Mouse (Mus musculus): ENCODE data around the gene Cd300c2. TPM values are rescaled to one million over a fixed set of nuclear protein-coding genes. Genes with fewer than 3 reads are reported as not detected.
A peak's percentile ranks its signal among the peaks of the same experiment; 100 is the strongest.
"Not testable (repeated sequence)": the region's sequence is repeated elsewhere in the genome, so short reads cannot be mapped to it uniquely, and the experiment has no call there.

The Cd300c2 gene
- polyA plus RNA-seq (2015; fragmentation: Nextera tagmentation; extraction: Ambion mirVana) = 16.3 and 17.3 TPM in 2 replicates

DNA sequence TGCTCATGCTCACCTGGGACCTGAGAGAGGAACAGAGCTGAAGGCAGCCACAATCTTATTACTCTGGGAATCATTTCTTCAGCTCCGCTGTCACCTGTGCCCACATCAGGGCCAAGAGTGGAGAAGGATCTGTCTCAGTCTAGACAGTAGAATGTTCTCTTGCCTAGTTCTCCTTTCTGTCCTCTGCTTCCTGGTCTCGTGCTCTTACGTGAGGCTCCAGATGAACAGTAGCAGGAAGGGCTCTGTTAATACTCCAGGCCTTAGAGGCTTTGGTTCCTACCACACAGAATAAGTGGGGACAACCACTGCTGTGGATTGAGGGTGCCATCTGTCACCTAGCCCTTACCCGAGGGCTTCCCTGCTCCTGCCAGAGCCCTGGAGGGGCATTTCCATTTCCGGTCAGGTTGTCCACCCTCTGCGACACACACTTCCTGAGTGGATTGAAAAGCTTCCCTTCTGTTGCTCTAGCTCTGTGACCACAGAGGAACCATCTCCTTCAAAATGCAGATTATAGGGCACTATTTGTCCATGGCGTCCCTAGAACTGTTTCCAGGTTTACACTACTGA, at the start of gene Cd300c2:
TSS of gene Cd300c2 (minus strand) at position 407 of the 567 bp plus-strand sequence.
- H3K27me3 ChIP-seq (ENCODE audit: insufficient read depth, low read length) = no peaks in the 10 kb centered on the region
- H3K27ac ChIP-seq (ENCODE audit: low read depth) = peak within 1 kb of the TSS; percentile 64
- 44% methylated on average over 7 of the region's 7 CpGs for WGBS (ENCODE audit: insufficient replicate concordance)
- no peaks in the 10 kb centered on the region for H3K9me3 ChIP-seq (ENCODE audit: low read length)
- H3K4me1 ChIP-seq (ENCODE audit: insufficient read depth) = 0 out of 2 replicates have a peak, but pooled peaks cover 5% of the 10 kb centered on the region
- no peak for DNase-seq
- no peak within 1 kb of the TSS for H3K4me3 ChIP-seq (ENCODE audit: low read depth, low read length)
- H3K9ac ChIP-seq (replicated peaks) = no peak within 1 kb of the TSS
- no peak for TF ChIP-seq CTCF (IDR thresholded peaks at IDR 0.05; ENCODE audit: low read depth)
- H3K4me2 ChIP-seq (ENCODE audit: low read depth, low read length) = peak within 1 kb of the TSS; percentile 44; the same call in 1 of the 2 replicates
- ATAC-seq = no peak
- H3K36me3 ChIP-seq (replicated peaks; ENCODE audit: insufficient read depth, low read length) = no peaks in the 10 kb centered on the region

DNA sequence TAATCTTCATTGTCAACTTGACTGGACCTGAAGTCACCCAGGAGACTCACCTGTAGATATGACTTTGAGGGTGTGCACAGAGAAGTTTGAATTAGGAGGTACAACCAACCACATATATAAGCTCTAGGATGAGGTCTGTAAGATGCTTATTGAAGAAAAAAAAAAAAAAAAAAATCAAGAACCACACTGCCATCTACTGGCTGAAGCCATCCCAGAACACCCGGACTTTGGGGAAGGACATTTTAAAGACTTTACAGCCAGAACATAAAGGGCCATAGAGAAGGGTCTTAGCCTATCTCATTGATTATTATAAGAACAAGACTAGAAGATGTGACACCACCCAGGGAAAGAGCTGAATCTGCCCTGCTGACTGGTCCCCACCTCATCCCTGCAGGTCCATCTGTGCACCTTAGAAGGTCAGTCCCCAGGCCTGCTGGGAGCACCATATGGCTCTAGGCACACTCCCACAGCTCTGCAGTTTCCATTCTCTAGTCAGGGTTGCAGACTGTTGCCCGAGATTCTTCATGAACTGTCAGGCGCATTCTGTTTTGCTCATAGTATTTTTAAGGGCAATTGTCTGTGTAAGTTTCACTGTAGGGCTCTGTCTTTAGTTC, 47.7 kb upstream of the Cd300c2 start:
- no peaks in the 10 kb centered on the region for H3K9me3 ChIP-seq (ENCODE audit: low read length)
- WGBS (ENCODE audit: insufficient replicate concordance) = 40% methylated on average over 3 of the region's 3 CpGs
- H3K4me2 ChIP-seq (ENCODE audit: low read depth, low read length) = no peak overlapping the region
- H3K36me3 ChIP-seq (replicated peaks; ENCODE audit: insufficient read depth, low read length) = no peaks in the 10 kb centered on the region
- H3K9ac ChIP-seq (replicated peaks) = no peak overlapping the region
- ATAC-seq (no peak), DNase-seq (no peak)
- no peaks in the 10 kb centered on the region for H3K27me3 ChIP-seq (ENCODE audit: insufficient read depth, low read length)
- H3K27ac ChIP-seq (ENCODE audit: low read depth) = no peak overlapping the region
- H3K4me1 ChIP-seq (ENCODE audit: insufficient read depth) = no peaks in the 10 kb centered on the region
- H3K4me3 ChIP-seq (ENCODE audit: low read depth, low read length) = no peak overlapping the region
- TF ChIP-seq EP300 (IDR thresholded peaks at IDR 0.05; ENCODE audit: low read depth) (no peak), CTCF (IDR thresholded peaks at IDR 0.05; ENCODE audit: low read depth) (peak; percentile 49)

DNA sequence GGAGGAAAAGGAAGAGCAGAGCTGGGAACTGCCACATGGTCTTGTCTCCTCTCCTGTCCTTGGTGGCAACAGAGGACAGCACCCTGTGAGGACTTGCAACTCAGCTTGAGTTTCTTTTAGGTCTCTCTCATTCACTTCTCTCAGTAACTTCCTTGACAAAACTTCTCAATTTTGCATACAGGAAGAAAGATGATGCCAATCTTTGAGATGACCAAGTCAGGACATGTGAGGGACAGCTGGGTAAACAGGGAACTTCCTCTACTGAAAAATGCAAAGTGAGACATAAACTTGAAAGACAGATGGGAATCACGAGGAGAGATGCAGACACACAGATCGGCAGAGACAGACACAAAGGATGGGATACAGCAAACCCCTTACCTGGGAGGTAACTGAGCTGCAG, 46.6 kb upstream of the Cd300c2 start, which contains the start of gene Cd300ld3:
TSS of gene Cd300ld3 (minus strand) at position 151 of the 400 bp plus-strand sequence.
- Histone ChIP-seq H3K27ac (ENCODE audit: low read depth) (no peak within 1 kb of the TSS), H3K4me1 (ENCODE audit: insufficient read depth) (no peaks in the 10 kb centered on the region), H3K9ac (replicated peaks) (no peak within 1 kb of the TSS), H3K9me3 (ENCODE audit: low read length) (no peaks in the 10 kb centered on the region), H3K4me3 (ENCODE audit: low read depth, low read length) (no peak within 1 kb of the TSS), H3K36me3 (replicated peaks; ENCODE audit: insufficient read depth, low read length) (no peaks in the 10 kb centered on the region), H3K4me2 (ENCODE audit: low read depth, low read length) (no peak within 1 kb of the TSS), H3K27me3 (ENCODE audit: insufficient read depth, low read length) (no peaks in the 10 kb centered on the region)
- ATAC-seq (no peak), DNase-seq (no peak)
- TF ChIP-seq EP300 (IDR thresholded peaks at IDR 0.05; ENCODE audit: low read depth) (no peak), CTCF (IDR thresholded peaks at IDR 0.05; ENCODE audit: low read depth) (no peak)
- WGBS (ENCODE audit: insufficient replicate concordance) = 48% methylated on average over 2 of the region's 2 CpGs

DNA sequence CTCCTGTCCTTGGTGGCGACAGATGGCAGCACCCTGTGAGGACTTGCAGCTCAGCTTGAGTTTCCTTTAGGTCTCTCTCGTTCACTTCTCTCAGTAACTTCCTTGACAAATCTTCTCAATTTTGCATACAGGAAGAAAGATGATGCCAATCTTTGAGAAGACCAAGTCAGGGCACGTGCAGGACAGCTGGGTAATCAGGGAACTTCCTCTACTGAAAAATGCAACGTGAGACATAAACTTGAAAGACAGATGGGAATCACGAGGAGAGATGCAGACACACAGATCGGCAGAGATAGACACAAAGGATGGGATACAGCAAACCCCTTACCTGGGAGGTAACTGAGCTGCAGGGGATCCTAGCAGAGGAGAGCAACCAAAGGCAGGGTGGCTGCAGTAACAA, 36.0 kb upstream of the Cd300c2 start, which contains the start of gene Cd300ld5:
TSS of gene Cd300ld5 (minus strand) at position 101 of the 400 bp plus-strand sequence.
- not testable (repeated sequence) for DNase-seq; H3K4me3 ChIP-seq (ENCODE audit: low read depth, low read length); H3K36me3 ChIP-seq (replicated peaks; ENCODE audit: insufficient read depth, low read length); H3K27ac ChIP-seq (ENCODE audit: low read depth); H3K27me3 ChIP-seq (ENCODE audit: insufficient read depth, low read length); H3K4me2 ChIP-seq (ENCODE audit: low read depth, low read length); H3K4me1 ChIP-seq (ENCODE audit: insufficient read depth); H3K9ac ChIP-seq (replicated peaks); H3K9me3 ChIP-seq (ENCODE audit: low read length); ATAC-seq
- no CpG with 5 or more reads among the region's 6 CpGs for WGBS (ENCODE audit: insufficient replicate concordance)

DNA sequence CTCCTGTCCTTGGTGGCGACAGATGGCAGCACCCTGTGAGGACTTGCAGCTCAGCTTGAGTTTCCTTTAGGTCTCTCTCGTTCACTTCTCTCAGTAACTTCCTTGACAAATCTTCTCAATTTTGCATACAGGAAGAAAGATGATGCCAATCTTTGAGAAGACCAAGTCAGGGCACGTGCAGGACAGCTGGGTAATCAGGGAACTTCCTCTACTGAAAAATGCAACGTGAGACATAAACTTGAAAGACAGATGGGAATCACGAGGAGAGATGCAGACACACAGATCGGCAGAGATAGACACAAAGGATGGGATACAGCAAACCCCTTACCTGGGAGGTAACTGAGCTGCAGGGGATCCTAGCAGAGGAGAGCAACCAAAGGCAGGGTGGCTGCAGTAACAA, 25.2 kb upstream of the Cd300c2 start, which contains the start of gene Cd300ld4:
TSS of gene Cd300ld4 (minus strand) at position 101 of the 400 bp plus-strand sequence.
- H3K4me1 ChIP-seq (ENCODE audit: insufficient read depth); H3K27ac ChIP-seq (ENCODE audit: low read depth); H3K9me3 ChIP-seq (ENCODE audit: low read length); H3K4me3 ChIP-seq (ENCODE audit: low read depth, low read length); ATAC-seq; H3K27me3 ChIP-seq (ENCODE audit: insufficient read depth, low read length); H3K9ac ChIP-seq (replicated peaks); DNase-seq; H3K4me2 ChIP-seq (ENCODE audit: low read depth, low read length); H3K36me3 ChIP-seq (replicated peaks; ENCODE audit: insufficient read depth, low read length): not testable (repeated sequence)
- WGBS (ENCODE audit: insufficient replicate concordance) = no CpG with 5 or more reads among the region's 6 CpGs

DNA sequence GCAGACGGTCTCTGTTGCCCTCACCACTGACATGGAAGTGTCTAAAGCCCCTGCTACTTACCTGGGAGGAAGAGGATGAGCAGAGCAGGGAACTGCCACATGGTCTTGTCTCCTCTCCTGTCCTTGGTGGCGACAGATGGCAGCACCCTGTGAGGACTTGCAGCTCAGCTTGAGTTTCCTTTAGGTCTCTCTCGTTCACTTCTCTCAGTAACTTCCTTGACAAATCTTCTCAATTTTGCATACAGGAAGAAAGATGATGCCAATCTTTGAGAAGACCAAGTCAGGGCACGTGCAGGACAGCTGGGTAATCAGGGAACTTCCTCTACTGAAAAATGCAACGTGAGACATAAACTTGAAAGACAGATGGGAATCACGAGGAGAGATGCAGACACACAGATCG, 14.4 kb upstream of the Cd300c2 start, which contains the start of gene Cd300ld2:
TSS of gene Cd300ld2 (minus strand) at position 101 of the 400 bp plus-strand sequence.
- H3K27me3 ChIP-seq (ENCODE audit: insufficient read depth, low read length); H3K9ac ChIP-seq (replicated peaks); H3K4me2 ChIP-seq (ENCODE audit: low read depth, low read length); ATAC-seq; H3K36me3 ChIP-seq (replicated peaks; ENCODE audit: insufficient read depth, low read length); H3K4me3 ChIP-seq (ENCODE audit: low read depth, low read length); H3K27ac ChIP-seq (ENCODE audit: low read depth); H3K4me1 ChIP-seq (ENCODE audit: insufficient read depth); DNase-seq; H3K9me3 ChIP-seq (ENCODE audit: low read length): not testable (repeated sequence)
- no CpG with 5 or more reads among the region's 7 CpGs for WGBS (ENCODE audit: insufficient replicate concordance)
